Mouse (Mus musculus) neural tube, embryonic 10.5 days (tissue): Measurements from ENCODE around the gene Rsbn1.

Source experiments
- DNase-seq: peaks from one replicate; pipeline ENCODE4 v3.0.0-alpha.2; 2017; ENCODE audit warnings: low spot score; ENCODE audit errors: extremely low spot score

Gene Rsbn1

GRCm38 (mm10) chr3:103914010-103914669 lies at the start of gene Rsbn1:
Gene Rsbn1 (plus strand): TSS chr3:103914120.
- peak; percentile 95 for DNase-seq

DNA sequence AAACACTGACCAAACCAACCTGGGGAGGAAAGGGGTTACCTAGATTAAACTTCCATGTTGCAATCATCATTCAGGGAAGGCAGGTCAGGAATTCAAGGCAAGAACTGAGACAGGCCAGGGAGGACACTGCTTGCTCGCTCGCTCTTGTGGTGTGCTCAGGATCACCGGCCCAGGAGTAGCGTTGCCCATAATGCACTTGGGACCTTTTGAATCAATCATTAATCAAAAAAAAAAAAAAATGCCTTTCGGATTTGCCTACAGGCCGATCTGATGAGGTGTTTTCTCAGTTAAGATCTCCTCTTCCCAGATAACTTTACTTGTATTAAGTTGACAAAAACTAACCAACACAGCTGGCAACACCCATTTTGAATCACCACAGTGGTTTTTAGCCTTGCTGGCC lies 49.7 kb upstream of the Rsbn1 start:
- no peak for DNase-seq

DNA sequence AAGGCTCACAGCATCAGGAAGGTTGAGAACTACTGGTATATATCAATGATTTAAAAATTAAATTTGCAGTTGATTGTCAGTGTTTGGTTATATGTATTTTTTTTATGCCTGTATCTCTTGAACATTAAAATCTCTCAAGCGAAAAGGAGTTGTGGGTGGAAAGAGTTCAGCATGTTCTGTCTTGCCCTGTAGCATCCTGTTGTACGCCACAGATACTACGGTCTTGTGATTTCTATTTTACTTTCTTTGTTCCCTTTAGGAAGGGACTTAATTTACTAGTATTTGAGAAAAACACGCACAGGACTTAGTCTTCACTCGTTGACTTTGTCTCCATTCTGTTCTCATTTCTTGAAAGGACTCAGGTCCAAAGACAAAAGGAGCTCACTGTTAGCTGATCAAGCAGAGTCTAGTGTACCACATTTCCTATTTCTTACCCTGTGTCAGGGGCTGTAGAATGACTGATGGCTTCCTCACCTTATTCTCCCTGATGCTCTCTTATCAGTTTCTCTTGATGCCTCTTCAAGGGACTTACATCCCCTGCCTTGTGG lies 46.4 kb upstream of the Rsbn1 start:
- DNase-seq = no peak

DNA sequence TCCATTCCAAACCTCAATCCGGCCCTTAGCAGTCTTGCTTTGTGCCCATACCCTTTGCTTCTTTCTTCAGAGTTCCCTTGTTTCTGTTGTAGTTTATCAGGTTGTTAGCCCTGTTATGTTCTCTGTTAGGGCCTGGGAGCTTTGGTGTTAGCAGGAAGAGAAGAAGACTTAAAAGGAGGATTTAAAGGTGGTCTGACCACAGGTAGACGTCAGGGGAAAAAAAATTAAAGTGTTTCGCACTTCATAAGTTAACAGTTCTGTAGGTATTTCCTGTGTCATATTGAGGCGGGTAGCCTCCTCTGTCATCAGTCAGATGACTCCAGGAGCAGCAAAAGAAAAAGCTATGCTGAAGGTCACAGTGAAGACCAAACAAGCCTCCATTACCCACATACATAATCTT lies 45.9 kb upstream of the Rsbn1 start:
- DNase-seq = no peak

- DNase-seq = no peak
These were observed 41.2 kb upstream of the Rsbn1 start for GRCm38 (mm10) chr3:103872663-103873098.

DNA sequence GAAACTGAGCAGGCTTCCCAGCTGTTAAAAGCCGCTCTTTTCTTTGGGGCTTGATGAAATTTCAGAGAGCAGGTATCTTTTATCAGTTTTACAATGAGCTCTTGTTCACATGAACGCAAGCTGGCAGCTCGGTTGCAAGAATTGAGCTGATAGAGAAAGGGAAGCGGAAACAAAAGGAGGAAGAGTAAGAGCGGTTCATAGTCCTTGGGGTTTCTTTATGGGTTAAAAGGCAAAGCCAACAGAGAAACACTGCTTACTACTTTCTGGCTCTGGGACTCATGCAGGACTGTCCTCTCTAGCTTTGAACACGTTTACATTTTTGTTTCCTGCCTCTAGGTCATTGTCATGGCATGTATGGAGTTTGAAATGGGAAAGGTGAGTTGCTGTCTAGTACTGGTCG lies 39.6 kb upstream of the Rsbn1 start:
- no peak for DNase-seq

- no peak for DNase-seq
These were observed 28.0 kb upstream of the Rsbn1 start for GRCm38 (mm10) chr3:103885946-103886345.

DNA sequence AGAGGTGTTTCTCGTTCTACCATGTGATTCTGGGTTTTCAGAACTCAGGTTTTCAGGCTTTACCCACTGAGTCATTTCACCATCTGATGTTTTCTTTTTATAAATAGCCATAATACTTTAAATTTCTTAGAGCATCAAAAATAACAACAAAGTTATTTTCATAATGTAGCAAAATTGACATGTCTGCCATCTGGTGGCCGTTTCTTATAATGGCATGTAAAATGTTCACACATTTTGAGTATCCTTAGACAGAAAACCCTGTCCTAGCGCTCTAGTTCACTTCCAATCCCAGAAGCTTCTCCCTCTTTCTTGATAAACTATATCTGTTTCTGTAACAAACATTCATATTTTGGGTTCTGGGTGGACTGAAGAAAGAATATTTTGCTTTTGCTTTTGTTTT lies 26.3 kb upstream of the Rsbn1 start:
- DNase-seq = no peak

GRCm38 (mm10) chr3:103893374-103893773 lies 20.5 kb upstream of the Rsbn1 start:
- no peak for DNase-seq

GRCm38 (mm10) chr3:103904705-103905104 lies 9.2 kb upstream of the Rsbn1 start:
- DNase-seq = no peak

GRCm38 (mm10) chr3:103907335-103908030 lies 6.4 kb upstream of the Rsbn1 start:
- no peak for DNase-seq

- DNase-seq = no peak
These were observed 5.1 kb upstream of the Rsbn1 start for GRCm38 (mm10) chr3:103908781-103909180.

GRCm38 (mm10) chr3:103913451-103913961 lies 414 bp upstream of the Rsbn1 start:
- DNase-seq = no peak

DNA sequence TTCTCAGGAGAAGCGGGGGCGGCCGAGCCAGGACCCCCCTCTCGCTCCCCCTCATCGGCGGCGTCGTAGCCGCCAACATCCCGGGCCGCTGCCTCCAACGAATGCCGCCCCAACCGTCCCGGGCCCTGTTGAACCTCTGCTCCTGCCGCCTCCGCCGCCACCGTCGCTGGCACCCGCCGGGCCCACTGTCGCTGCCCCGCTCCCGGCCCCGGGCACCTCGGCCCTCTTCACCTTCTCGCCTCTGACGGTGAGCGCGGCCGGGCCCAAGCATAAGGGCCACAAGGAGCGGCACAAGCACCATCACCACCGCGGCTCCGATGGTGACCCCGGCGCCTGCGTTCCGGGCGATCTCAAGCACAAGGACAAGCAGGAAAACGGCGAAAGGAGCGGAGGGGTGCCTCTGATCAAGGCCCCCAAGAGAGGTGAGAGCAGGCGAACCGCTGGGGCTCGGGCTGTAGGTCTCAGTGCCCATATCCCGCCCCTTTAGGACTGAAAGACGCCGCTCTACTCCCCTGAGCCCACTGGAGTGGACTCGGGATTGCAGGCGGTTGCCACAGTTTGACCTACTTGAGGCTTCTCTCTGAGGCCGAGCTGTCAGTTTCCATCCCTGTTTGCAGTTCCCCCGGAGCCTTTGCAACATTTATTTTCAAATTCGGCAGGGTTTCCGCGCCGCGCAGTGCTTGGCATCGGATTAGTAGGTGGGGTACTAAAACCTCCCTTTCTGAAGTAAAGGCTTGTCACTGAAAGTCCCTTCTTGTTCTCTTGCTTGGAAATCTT lies 1.0 kb downstream of the Rsbn1 start:
- peak; percentile 80 for DNase-seq

GRCm38 (mm10) chr3:103915509-103915896 lies 1.6 kb downstream of the Rsbn1 start:
- no peak for DNase-seq

DNA sequence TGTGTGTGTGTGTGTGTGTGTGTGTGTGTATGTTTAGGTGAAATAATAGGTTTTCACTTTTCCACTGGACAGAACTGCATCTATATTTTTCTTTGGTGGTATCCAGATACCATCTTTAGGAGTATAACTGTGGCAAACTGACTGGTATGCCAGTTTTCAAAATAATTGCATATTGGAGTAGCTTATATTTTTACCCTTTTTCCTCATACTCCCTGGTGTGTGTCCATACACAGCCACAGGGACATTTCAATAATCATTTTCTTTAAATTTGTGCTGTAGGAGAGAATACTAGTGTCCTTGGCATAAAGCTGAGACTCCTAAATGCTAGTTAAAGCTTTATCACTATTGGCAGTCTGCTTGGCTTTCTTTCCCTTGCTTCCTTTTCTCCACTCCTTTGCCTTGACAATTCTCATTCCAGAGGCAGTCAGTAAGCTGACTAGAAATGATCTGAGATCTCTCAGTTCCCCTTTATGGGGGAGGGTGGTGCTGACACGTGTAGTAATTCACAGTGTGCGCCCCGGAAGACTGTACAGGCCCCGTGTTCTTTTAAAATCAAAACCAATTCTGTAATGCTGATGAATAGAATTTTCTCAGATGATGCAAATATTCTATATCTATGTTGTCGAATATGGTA lies 2.4 kb downstream of the Rsbn1 start:
- DNase-seq = no peak

GRCm38 (mm10) chr3:103916839-103917237 lies 2.9 kb downstream of the Rsbn1 start:
- no peak for DNase-seq

DNA sequence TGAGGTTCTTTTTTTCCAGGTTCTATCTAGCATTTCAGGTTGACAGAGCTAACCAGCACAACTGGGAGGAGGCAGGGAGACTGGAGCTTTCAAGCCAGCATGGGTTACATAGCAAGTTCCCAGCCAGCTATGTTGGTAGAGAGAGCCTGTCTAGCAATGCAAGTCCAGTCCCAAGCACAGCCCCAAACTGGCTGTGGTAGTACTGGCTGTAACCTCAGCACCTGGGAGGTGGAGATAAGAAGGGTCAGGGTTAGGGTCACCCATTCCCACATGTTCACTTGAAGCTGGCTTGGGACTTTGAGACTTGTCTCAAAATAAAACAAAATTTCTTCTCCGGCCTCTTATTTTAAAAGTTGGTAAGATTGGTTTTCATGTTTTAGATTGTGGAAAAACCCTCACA lies 6.2 kb downstream of the Rsbn1 start:
- no peak for DNase-seq

DNA sequence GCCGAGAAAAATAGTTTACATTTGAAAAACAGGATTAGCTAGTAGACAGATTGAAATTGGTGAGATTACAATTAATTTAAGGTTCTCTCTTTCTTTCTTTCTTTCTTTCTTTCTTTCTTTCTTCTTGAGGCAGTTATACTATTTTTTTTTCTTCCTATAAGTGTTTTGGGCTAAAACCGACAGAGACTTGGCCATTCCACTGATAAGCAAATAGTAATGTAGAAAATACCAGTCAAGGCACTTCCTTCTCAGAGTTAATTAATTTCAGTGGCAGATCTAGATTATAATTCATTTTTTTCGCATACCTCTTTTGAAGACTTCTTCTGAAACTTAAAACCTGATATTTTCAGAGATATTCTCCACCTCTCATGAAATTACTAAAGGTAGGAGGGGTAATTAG lies 11.4 kb downstream of the Rsbn1 start:
- DNase-seq = no peak

- DNase-seq = no peak
These were observed 13.6 kb downstream of the Rsbn1 start for GRCm38 (mm10) chr3:103927511-103927910.

DNA sequence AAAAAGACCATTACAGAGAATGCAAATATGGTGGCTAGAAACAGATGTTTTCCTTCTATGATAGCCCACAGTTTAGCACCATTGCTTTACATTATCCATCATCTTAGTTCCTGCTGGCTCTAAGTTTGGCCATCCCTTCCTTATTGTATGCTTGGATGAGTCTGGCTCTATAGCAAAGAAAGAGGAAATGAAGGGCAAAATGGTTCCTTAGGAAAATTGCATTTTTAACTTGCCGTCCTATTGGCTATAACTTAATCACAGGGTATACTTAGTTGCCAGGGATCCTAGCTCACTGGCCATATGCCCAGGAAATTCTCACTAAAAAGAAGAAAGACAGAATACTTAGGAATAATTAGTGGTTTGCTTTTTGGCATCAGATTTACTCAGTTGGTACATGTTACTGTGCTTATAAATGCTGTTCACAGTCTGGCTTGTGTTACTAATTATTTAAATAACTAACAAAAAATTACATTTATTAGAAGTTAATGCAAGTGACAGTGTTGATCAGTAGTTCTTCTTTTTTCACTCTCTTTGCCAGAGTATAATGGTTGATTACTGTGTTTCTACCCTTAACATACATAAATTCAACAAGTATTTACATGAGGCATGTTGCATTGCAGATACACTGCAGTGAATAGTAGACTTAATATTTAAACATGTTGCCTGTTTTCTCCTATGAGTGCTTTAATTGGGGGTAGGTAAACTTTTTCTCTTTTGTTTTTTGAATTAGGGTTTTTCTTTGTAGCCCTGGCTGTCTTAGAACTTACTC lies 31.1 kb downstream of the Rsbn1 start:
- DNase-seq = no peak
